ENCODE assay signal across 9 mouse cellular contexts in the genomic region with DNA sequence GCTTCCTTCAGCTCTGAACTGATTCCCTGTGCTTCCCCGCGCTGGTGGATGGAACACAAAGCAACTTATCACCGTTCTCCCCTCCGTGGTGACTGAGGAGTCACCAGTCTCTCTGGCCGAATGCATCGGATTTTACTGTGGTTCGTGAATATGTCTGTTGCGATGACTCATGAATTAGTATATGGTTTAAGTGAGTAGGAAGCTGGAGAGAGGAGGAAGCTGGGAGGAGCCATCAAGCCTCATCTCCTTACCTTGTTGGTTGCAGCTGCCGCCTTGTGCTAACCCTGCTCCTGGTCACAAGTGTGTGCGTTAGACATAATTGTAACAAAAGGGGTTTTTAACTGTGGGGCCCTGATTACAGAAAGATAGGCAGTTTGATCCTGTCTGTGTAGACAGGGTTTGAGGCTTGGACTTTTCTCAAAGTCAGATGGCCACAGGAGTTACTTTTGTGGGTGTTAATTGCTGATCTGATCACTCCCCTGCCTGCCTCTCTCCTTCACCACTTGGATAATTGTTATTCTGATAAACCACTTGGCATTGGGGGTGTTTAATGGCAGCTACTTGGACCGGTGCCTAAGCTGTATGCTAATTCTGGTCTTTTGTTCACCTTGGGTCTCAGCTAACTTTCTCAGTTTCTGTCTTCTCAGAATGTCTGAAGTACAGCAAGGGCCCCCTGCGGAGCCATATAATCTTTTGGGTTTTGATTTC. TPM values are rescaled to one million over a fixed set of nuclear protein-coding genes. Genes with fewer than 3 reads are reported as not detected.
DNase-seq lines count a peak whose midpoint lies in the region; ATAC-seq and TF ChIP-seq lines count a peak whose summit lies in the region.
"Had no signal": no experiment of that assay in that cellular context is flagged by ENCODE, and none has a peak within 500 bp of the region (broad histone marks: within the 10 kb centered on the region; RNA-seq: fewer than 3 reads in every experiment).

No protein-coding gene starts in this region.

- no peaks in the 10 kb centered on the region for H3K27me3 ChIP-seq in neural tube, embryonic 11.5 days (ENCODE audit: control insufficient read depth, insufficient read depth, low read length)
- H3K27me3 ChIP-seq in embryonic facial prominence, embryonic 13.5 days = no peaks in the 10 kb centered on the region
- no peaks in the 10 kb centered on the region for H3K27me3 ChIP-seq in hindbrain, postnatal 0 days (ENCODE audit: insufficient read depth, low read length)
- no peaks in the 10 kb centered on the region for H3K27me3 ChIP-seq in neural tube, embryonic 14.5 days (ENCODE audit: control insufficient read depth, insufficient read depth, low read length)

- WGBS in neural tube, embryonic 11.5 days = 39% methylated on average over 12 of the region's 12 CpGs
- WGBS in embryonic facial prominence, embryonic 13.5 days = 42% methylated on average over 12 of the region's 12 CpGs
- 37% methylated on average over 12 of the region's 12 CpGs for whole genome bisulfite sequencing in hindbrain, postnatal 0 days
- 22% methylated on average over 12 of the region's 12 CpGs for WGBS in neural tube, embryonic 14.5 days

- no peak for DNase-seq in neural tube, embryonic 11.5 days (ENCODE audit: low spot score)
- DNase-seq in neural tube, embryonic 10.5 days (ENCODE audit: extremely low spot score, low spot score) = no peak
- DNase-seq in hindbrain, postnatal 0 days (ENCODE audit: low spot score) = peak; percentile 25
- no peak for DNase-seq in urinary bladder, postnatal 10 days (ENCODE audit: low spot score)
- no peak for DNase-seq in spleen, postnatal 4 days (ENCODE audit: low spot score in 2 of 2)
- DNase-seq in cerebellum, postnatal 25 days = no peak
- DNase-seq: heart, postnatal 14 days had no signal

- H3K9ac ChIP-seq in neural tube, embryonic 11.5 days (ENCODE audit: low read length) = peak overlapping the region; percentile 22; the same call in 1 of the 2 replicates
- H3K9ac ChIP-seq in embryonic facial prominence, embryonic 13.5 days = no peak overlapping the region
- no peak overlapping the region for H3K9ac ChIP-seq in hindbrain, postnatal 0 days (replicated peaks; ENCODE audit: low read length)
- no peak overlapping the region for H3K9ac ChIP-seq in neural tube, embryonic 14.5 days (replicated peaks; ENCODE audit: low read depth, low read length)

- peak; percentile 58; the same call in 1 of the 2 replicates for ATAC-seq in neural tube, embryonic 11.5 days (ENCODE audit: insufficient read depth, low FRiP score, low TSS enrichment)
- no peak for ATAC-seq in embryonic facial prominence, embryonic 13.5 days (ENCODE audit: insufficient number of reproducible peaks, insufficient read depth, low FRiP score, low TSS enrichment, low read depth)
- ATAC-seq in hindbrain, postnatal 0 days = no peak
- ATAC-seq in neural tube, embryonic 14.5 days (ENCODE audit: low read depth) = no peak

- H3K36me3 ChIP-seq in neural tube, embryonic 11.5 days (ENCODE audit: control insufficient read depth, insufficient read depth, low read length) = no peaks in the 10 kb centered on the region
- H3K36me3 ChIP-seq in embryonic facial prominence, embryonic 13.5 days = no peaks in the 10 kb centered on the region
- no peaks in the 10 kb centered on the region for H3K36me3 ChIP-seq in hindbrain, postnatal 0 days (ENCODE audit: insufficient read depth, low read length)
- no peaks in the 10 kb centered on the region for H3K36me3 ChIP-seq in neural tube, embryonic 14.5 days (ENCODE audit: control insufficient read depth, insufficient read depth, low read length)

- H3K27ac ChIP-seq in neural tube, embryonic 11.5 days (ENCODE audit: low read depth, low read length) = peak overlapping the region; percentile 72
- H3K27ac ChIP-seq in embryonic facial prominence, embryonic 13.5 days = peak overlapping the region; percentile 72
- H3K27ac ChIP-seq in hindbrain, postnatal 0 days = peak overlapping the region; percentile 1; the same call in 1 of the 2 replicates
- peak overlapping the region; percentile 67; the same call in 1 of the 2 replicates for H3K27ac ChIP-seq in neural tube, embryonic 14.5 days (ENCODE audit: low read depth, low read length)

- no peak overlapping the region for H3K4me3 ChIP-seq in neural tube, embryonic 11.5 days (ENCODE audit: low read depth, low read length)
- H3K4me3 ChIP-seq in embryonic facial prominence, embryonic 13.5 days = no peak overlapping the region
- no peak overlapping the region for H3K4me3 ChIP-seq in hindbrain, postnatal 0 days (ENCODE audit: low read length)
- no peak overlapping the region for H3K4me3 ChIP-seq in neural tube, embryonic 14.5 days (ENCODE audit: low read depth, low read length)

- no peaks in the 10 kb centered on the region for H3K9me3 ChIP-seq in neural tube, embryonic 11.5 days (ENCODE audit: control insufficient read depth, low read length)
- no peaks in the 10 kb centered on the region for H3K9me3 ChIP-seq in embryonic facial prominence, embryonic 13.5 days
- no peaks in the 10 kb centered on the region for H3K9me3 ChIP-seq in hindbrain, postnatal 0 days (ENCODE audit: low read length)
- H3K9me3 ChIP-seq in neural tube, embryonic 14.5 days (ENCODE audit: control insufficient read depth, low read length) = no peaks in the 10 kb centered on the region

- TF ChIP-seq CTCF in hindbrain, postnatal 0 days (IDR thresholded peaks at IDR 0.05; ENCODE audit: low read depth) = no peak

- peaks cover 57% of the 10 kb centered on the region for H3K4me1 ChIP-seq in neural tube, embryonic 11.5 days (ENCODE audit: control insufficient read depth, insufficient read depth, low read length)
- H3K4me1 ChIP-seq in embryonic facial prominence, embryonic 13.5 days = peaks cover 81% of the 10 kb centered on the region
- H3K4me1 ChIP-seq in hindbrain, postnatal 0 days (ENCODE audit: insufficient read depth, low read length) = peaks cover 8% of the 10 kb centered on the region
- H3K4me1 ChIP-seq in neural tube, embryonic 14.5 days (ENCODE audit: control insufficient read depth, insufficient read depth, low read length) = peaks cover 50% of the 10 kb centered on the region

- no peak overlapping the region for H3K4me2 ChIP-seq in neural tube, embryonic 11.5 days (ENCODE audit: low read depth)
- no peak overlapping the region for H3K4me2 ChIP-seq in embryonic facial prominence, embryonic 13.5 days
- H3K4me2 ChIP-seq in hindbrain, postnatal 0 days (ENCODE audit: low read depth, low read length) = no peak overlapping the region
- no peak overlapping the region; the same call in 1 of the 2 replicates for H3K4me2 ChIP-seq in neural tube, embryonic 14.5 days (ENCODE audit: low read depth, low read length)

RNA-seq across cellular contexts. Expression of gene Sept11, which starts 33.1 kb away (rescaled TPM):
- polyA plus RNA-seq in neural tube, embryonic 11.5 days (2014; fragmentation: Nextera tagmentation; extraction: Ambion mirVana) = 276 and 289 TPM in 2 replicates
- polyA plus RNA-seq in embryonic facial prominence, embryonic 13.5 days (2015; fragmentation: Nextera tagmentation; extraction: Ambion mirVana) = 220 and 238 TPM in 2 replicates
- 79.3 and 88.1 TPM in 2 replicates for total RNA-seq in hindbrain, postnatal 0 days (2014; rRNA removed)
- polyA plus RNA-seq in hindbrain, postnatal 0 days (2015; fragmentation: Nextera tagmentation; extraction: Ambion mirVana) = 92.2 and 92.5 TPM in 2 replicates
- 135 and 167 TPM in 2 replicates for polyA plus RNA-seq in neural tube, embryonic 14.5 days (2014; fragmentation: Nextera tagmentation; extraction: Ambion mirVana)

Comparison
In these comparisons a context has a peak if more than half of its experiments do, and no peak if none do; other contexts are left out.
1. H3K27ac ChIP-seq: peak in every context shown above with its lines; median percentile 72 in neural tube, embryonic 11.5 days; 72 in embryonic facial prominence, embryonic 13.5 days; 67 in neural tube, embryonic 14.5 days; 1 in hindbrain, postnatal 0 days.